Mouse (Mus musculus): Measurements from ENCODE around the gene Dydc2. TPM values are rescaled to one million over a fixed set of nuclear protein-coding genes. Genes with fewer than 3 reads are reported as not detected.

Dydc2 gene
- polyA plus RNA-seq, 1 experiment from 2014 or later: 0.58 TPM

- Histone ChIP-seq H3K27ac (ENCODE audit: low read depth, low read length) (no peak overlapping the region), H3K4me2 (ENCODE audit: low read depth) (no peak overlapping the region), H3K4me1 (ENCODE audit: control insufficient read depth, insufficient read depth, low read length) (no peaks in the 10 kb centered on the region), H3K4me3 (ENCODE audit: low read depth, low read length) (no peak overlapping the region), H3K27me3 (ENCODE audit: control insufficient read depth, insufficient read depth, low read length) (no peaks in the 10 kb centered on the region), H3K36me3 (ENCODE audit: control insufficient read depth, insufficient read depth, low read length) (no peaks in the 10 kb centered on the region), H3K9ac (ENCODE audit: low read length) (no peak overlapping the region), H3K9me3 (ENCODE audit: control insufficient read depth, low read length) (no peaks in the 10 kb centered on the region)
- 87% methylated on average over 3 of the region's 3 CpGs for WGBS
- DNase-seq (ENCODE audit: low spot score) (no peak), ATAC-seq (ENCODE audit: insufficient read depth, low FRiP score, low TSS enrichment) (no peak)
Measured at GRCm38 (mm10) chr14:41011916-41012315, 57.1 kb downstream of the Dydc2 start.

- H3K27ac ChIP-seq (ENCODE audit: low read depth, low read length): no peak overlapping the region
- ATAC-seq (ENCODE audit: insufficient read depth, low FRiP score, low TSS enrichment): no peak
- 95% methylated on average over 2 of the region's 2 CpGs for WGBS
- no peak overlapping the region for H3K4me2 ChIP-seq (ENCODE audit: low read depth)
- no peaks in the 10 kb centered on the region for H3K36me3 ChIP-seq (ENCODE audit: control insufficient read depth, insufficient read depth, low read length)
- H3K27me3 ChIP-seq (ENCODE audit: control insufficient read depth, insufficient read depth, low read length): no peaks in the 10 kb centered on the region
- DNase-seq (ENCODE audit: low spot score): no peak
- no peak overlapping the region for H3K9ac ChIP-seq (ENCODE audit: low read length)
- H3K9me3 ChIP-seq (ENCODE audit: control insufficient read depth, low read length): no peaks in the 10 kb centered on the region
- peaks cover 4% of the 10 kb centered on the region; the same call in 1 of the 2 replicates for H3K4me1 ChIP-seq (ENCODE audit: control insufficient read depth, insufficient read depth, low read length)
- no peak overlapping the region for H3K4me3 ChIP-seq (ENCODE audit: low read depth, low read length)
Measured at GRCm38 (mm10) chr14:41008138-41008537, 60.9 kb downstream of the Dydc2 start.

- Histone ChIP-seq H3K27ac (ENCODE audit: low read depth, low read length) (no peak overlapping the region), H3K36me3 (ENCODE audit: control insufficient read depth, insufficient read depth, low read length) (no peaks in the 10 kb centered on the region), H3K27me3 (ENCODE audit: control insufficient read depth, insufficient read depth, low read length) (no peaks in the 10 kb centered on the region), H3K4me1 (ENCODE audit: control insufficient read depth, insufficient read depth, low read length) (peaks cover 4% of the 10 kb centered on the region; the same call in 1 of the 2 replicates), H3K4me2 (ENCODE audit: low read depth) (no peak overlapping the region), H3K9ac (ENCODE audit: low read length) (no peak overlapping the region), H3K9me3 (ENCODE audit: control insufficient read depth, low read length) (no peaks in the 10 kb centered on the region), H3K4me3 (ENCODE audit: low read depth, low read length) (no peak overlapping the region)
- DNase-seq (ENCODE audit: low spot score) (no peak), ATAC-seq (ENCODE audit: insufficient read depth, low FRiP score, low TSS enrichment) (no peak)
- 52% methylated on average over 5 of the region's 5 CpGs for WGBS
Measured at GRCm38 (mm10) chr14:41007641-41008040, 61.4 kb downstream of the Dydc2 start.

GRCm38 (mm10) chr14:41006899-41007298 lies 62.1 kb downstream of the Dydc2 start:
- Histone ChIP-seq H3K9me3 (ENCODE audit: control insufficient read depth, low read length) (no peaks in the 10 kb centered on the region), H3K9ac (ENCODE audit: low read length) (no peak overlapping the region), H3K27me3 (ENCODE audit: control insufficient read depth, insufficient read depth, low read length) (no peaks in the 10 kb centered on the region), H3K4me3 (ENCODE audit: low read depth, low read length) (no peak overlapping the region), H3K27ac (ENCODE audit: low read depth, low read length) (no peak overlapping the region), H3K4me1 (ENCODE audit: control insufficient read depth, insufficient read depth, low read length) (peaks cover 4% of the 10 kb centered on the region; the same call in 1 of the 2 replicates), H3K4me2 (ENCODE audit: low read depth) (no peak overlapping the region), H3K36me3 (ENCODE audit: control insufficient read depth, insufficient read depth, low read length) (no peaks in the 10 kb centered on the region)
- 73% methylated on average over 3 of the region's 3 CpGs for WGBS
- no peak for ATAC-seq (ENCODE audit: insufficient read depth, low FRiP score, low TSS enrichment)
- DNase-seq (ENCODE audit: low spot score): no peak

- Histone ChIP-seq H3K4me1 (ENCODE audit: control insufficient read depth, insufficient read depth, low read length) (peaks cover 4% of the 10 kb centered on the region; the same call in 1 of the 2 replicates), H3K27ac (ENCODE audit: low read depth, low read length) (no peak overlapping the region), H3K36me3 (ENCODE audit: control insufficient read depth, insufficient read depth, low read length) (no peaks in the 10 kb centered on the region), H3K27me3 (ENCODE audit: control insufficient read depth, insufficient read depth, low read length) (no peaks in the 10 kb centered on the region), H3K9me3 (ENCODE audit: control insufficient read depth, low read length) (no peaks in the 10 kb centered on the region), H3K4me2 (ENCODE audit: low read depth) (no peak overlapping the region), H3K9ac (ENCODE audit: low read length) (no peak overlapping the region), H3K4me3 (ENCODE audit: low read depth, low read length) (no peak overlapping the region)
- no peak for DNase-seq (ENCODE audit: low spot score)
- no peak for ATAC-seq (ENCODE audit: insufficient read depth, low FRiP score, low TSS enrichment)
- 92% methylated on average over 10 of the region's 10 CpGs for WGBS
Measured at GRCm38 (mm10) chr14:41006263-41006662, 62.7 kb downstream of the Dydc2 start.

- no peak overlapping the region for H3K4me3 ChIP-seq (ENCODE audit: low read depth, low read length)
- H3K9me3 ChIP-seq (ENCODE audit: control insufficient read depth, low read length): no peaks in the 10 kb centered on the region
- no peak for ATAC-seq (ENCODE audit: insufficient read depth, low FRiP score, low TSS enrichment)
- no peaks in the 10 kb centered on the region for H3K27me3 ChIP-seq (ENCODE audit: control insufficient read depth, insufficient read depth, low read length)
- H3K9ac ChIP-seq (ENCODE audit: low read length): no peak overlapping the region
- WGBS: 89% methylated on average over 9 of the region's 9 CpGs
- no peaks in the 10 kb centered on the region; the same call in 1 of the 2 replicates for H3K36me3 ChIP-seq (ENCODE audit: control insufficient read depth, insufficient read depth, low read length)
- peaks cover 4% of the 10 kb centered on the region; the same call in 1 of the 2 replicates for H3K4me1 ChIP-seq (ENCODE audit: control insufficient read depth, insufficient read depth, low read length)
- H3K27ac ChIP-seq (ENCODE audit: low read depth, low read length): no peak overlapping the region
- no peak for DNase-seq (ENCODE audit: low spot score)
- H3K4me2 ChIP-seq (ENCODE audit: low read depth): no peak overlapping the region
Measured at GRCm38 (mm10) chr14:41005716-41006115, 63.3 kb downstream of the Dydc2 start.

- H3K36me3 ChIP-seq (ENCODE audit: control insufficient read depth, insufficient read depth, low read length): no peaks in the 10 kb centered on the region; the same call in 1 of the 2 replicates
- ATAC-seq (ENCODE audit: insufficient read depth, low FRiP score, low TSS enrichment): no peak; the same call in 1 of the 2 replicates
- no peaks in the 10 kb centered on the region for H3K9me3 ChIP-seq (ENCODE audit: control insufficient read depth, low read length)
- H3K27ac ChIP-seq (ENCODE audit: low read depth, low read length): no peak overlapping the region
- H3K4me1 ChIP-seq (ENCODE audit: control insufficient read depth, insufficient read depth, low read length): peaks cover 4% of the 10 kb centered on the region; the same call in 1 of the 2 replicates
- no peak overlapping the region for H3K4me3 ChIP-seq (ENCODE audit: low read depth, low read length)
- peak; percentile 30 for DNase-seq (ENCODE audit: low spot score)
- peak overlapping the region; percentile 11 for H3K9ac ChIP-seq (ENCODE audit: low read length)
- H3K4me2 ChIP-seq (ENCODE audit: low read depth): peak overlapping the region; percentile 13
- H3K27me3 ChIP-seq (ENCODE audit: control insufficient read depth, insufficient read depth, low read length): no peaks in the 10 kb centered on the region
- 11% methylated on average over 21 of the region's 22 CpGs for WGBS
Measured at GRCm38 (mm10) chr14:41004201-41005141, 64.5 kb downstream of the Dydc2 start.

- H3K36me3 ChIP-seq (ENCODE audit: control insufficient read depth, insufficient read depth, low read length): no peaks in the 10 kb centered on the region; the same call in 1 of the 2 replicates
- no peak overlapping the region for H3K9ac ChIP-seq (ENCODE audit: low read length)
- ATAC-seq (ENCODE audit: insufficient read depth, low FRiP score, low TSS enrichment) (no peak), DNase-seq (ENCODE audit: low spot score) (no peak)
- H3K9me3 ChIP-seq (ENCODE audit: control insufficient read depth, low read length): no peaks in the 10 kb centered on the region
- H3K4me1 ChIP-seq (ENCODE audit: control insufficient read depth, insufficient read depth, low read length): peaks cover 4% of the 10 kb centered on the region; the same call in 1 of the 2 replicates
- no peak overlapping the region for H3K4me3 ChIP-seq (ENCODE audit: low read depth, low read length)
- no peaks in the 10 kb centered on the region for H3K27me3 ChIP-seq (ENCODE audit: control insufficient read depth, insufficient read depth, low read length)
- H3K4me2 ChIP-seq (ENCODE audit: low read depth): no peak overlapping the region
- no peak overlapping the region for H3K27ac ChIP-seq (ENCODE audit: low read depth, low read length)
- WGBS: 77% methylated on average over 5 of the region's 5 CpGs
Measured at GRCm38 (mm10) chr14:41001576-41001975, 67.4 kb downstream of the Dydc2 start.
